Mouse (Mus musculus): ENCODE measurements around the gene Gm38655. TPM values are rescaled to one million over a fixed set of nuclear protein-coding genes. Genes with fewer than 3 reads are reported as not detected.

Gene Gm38655
- polyA plus RNA-seq, 1 experiment from 2014 or later = not detected

Other genes with a start within 250 kb of the Gm38655 start
- 100 and 114 TPM in 2 replicates for gene Mapk8ip3, start 238.5 kb downstream of the Gm38655 start, polyA plus RNA-seq (2015; fragmentation: Nextera tagmentation; extraction: Ambion mirVana)
- gene Jpt2, start 214.8 kb downstream of the Gm38655 start, polyA plus RNA-seq (2015; fragmentation: Nextera tagmentation; extraction: Ambion mirVana) = 95.4 and 99.1 TPM in 2 replicates
- gene Cramp1l, start 159.7 kb downstream of the Gm38655 start, polyA plus RNA-seq (2015; fragmentation: Nextera tagmentation; extraction: Ambion mirVana) = 5.9 and 6.8 TPM in 2 replicates
- 26.6 and 28.4 TPM in 2 replicates for gene Ift140, start 159.4 kb downstream of the Gm38655 start, polyA plus RNA-seq (2015; fragmentation: Nextera tagmentation; extraction: Ambion mirVana)
- 12.0 and 12.5 TPM in 2 replicates for gene Tmem204, start 91.9 kb downstream of the Gm38655 start, polyA plus RNA-seq (2015; fragmentation: Nextera tagmentation; extraction: Ambion mirVana)
- gene Telo2, start 59.5 kb downstream of the Gm38655 start, polyA plus RNA-seq (2015; fragmentation: Nextera tagmentation; extraction: Ambion mirVana) = 47.0 and 62.9 TPM in 2 replicates
- gene Ptx4, start 54.7 kb downstream of the Gm38655 start, polyA plus RNA-seq (2015; fragmentation: Nextera tagmentation; extraction: Ambion mirVana) = not detected in 2 replicates
- gene Clcn7, start 42.1 kb downstream of the Gm38655 start, polyA plus RNA-seq (2015; fragmentation: Nextera tagmentation; extraction: Ambion mirVana) = 30.2 and 34.3 TPM in 2 replicates
- not detected in 2 replicates for gene Ccdc154, start 13.0 kb downstream of the Gm38655 start, polyA plus RNA-seq (2015; fragmentation: Nextera tagmentation; extraction: Ambion mirVana)
- gene BC003965, start 9.1 kb upstream of the Gm38655 start, polyA plus RNA-seq (2015; fragmentation: Nextera tagmentation; extraction: Ambion mirVana) = 37.2 and 38.4 TPM in 2 replicates
- 15.0 and 15.2 TPM in 2 replicates for gene Unkl, start 12.9 kb upstream of the Gm38655 start, polyA plus RNA-seq (2015; fragmentation: Nextera tagmentation; extraction: Ambion mirVana)
- gene Gnptg, start 64.7 kb upstream of the Gm38655 start, polyA plus RNA-seq (2015; fragmentation: Nextera tagmentation; extraction: Ambion mirVana) = 83.8 and 99.9 TPM in 2 replicates
- gene Tsr3, start 64.7 kb upstream of the Gm38655 start, polyA plus RNA-seq (2015; fragmentation: Nextera tagmentation; extraction: Ambion mirVana) = 62.2 and 62.9 TPM in 2 replicates
- 7.9 and 22.5 TPM in 2 replicates for gene Baiap3, start 80.9 kb upstream of the Gm38655 start, polyA plus RNA-seq (2015; fragmentation: Nextera tagmentation; extraction: Ambion mirVana)
- 635 and 668 TPM in 2 replicates for gene Ube2i, start 99.2 kb upstream of the Gm38655 start, polyA plus RNA-seq (2015; fragmentation: Nextera tagmentation; extraction: Ambion mirVana)
- not detected in 2 replicates for gene Prss34, start 122.9 kb upstream of the Gm38655 start, polyA plus RNA-seq (2015; fragmentation: Nextera tagmentation; extraction: Ambion mirVana)
- not detected in 2 replicates for gene Prss28, start 133.2 kb upstream of the Gm38655 start, polyA plus RNA-seq (2015; fragmentation: Nextera tagmentation; extraction: Ambion mirVana)
- not detected in 2 replicates for gene Prss29, start 143.2 kb upstream of the Gm38655 start, polyA plus RNA-seq (2015; fragmentation: Nextera tagmentation; extraction: Ambion mirVana)
- not detected in 2 replicates for gene Tpsab1, start 170.1 kb upstream of the Gm38655 start, polyA plus RNA-seq (2015; fragmentation: Nextera tagmentation; extraction: Ambion mirVana)
- gene Tpsb2, start 190.8 kb upstream of the Gm38655 start, polyA plus RNA-seq (2015; fragmentation: Nextera tagmentation; extraction: Ambion mirVana) = 0.39 TPM in 1 of 2 replicates, not detected in the other
- gene Tpsg1, start 193.8 kb upstream of the Gm38655 start, polyA plus RNA-seq (2015; fragmentation: Nextera tagmentation; extraction: Ambion mirVana) = 0.36 TPM in 1 of 2 replicates, not detected in the other